Mouse (Mus musculus) embryonic facial prominence, embryonic 15.5 days (tissue): ENCODE data around the gene Plxdc2. TPM values are rescaled to one million over a fixed set of nuclear protein-coding genes. Genes with fewer than 3 reads are reported as not detected.
A peak's percentile ranks its signal among the peaks of the same experiment; 100 is the strongest.

Source experiments
- ATAC-seq: fragments of 200-750 bp; cut with Nextera tagmentation; 2 replicates; pipeline ENCODE4 v1.8.0; 2017; ENCODE audit warnings: low read depth, moderate TSS enrichment; ENCODE audit not compliant: insufficient number of reproducible peaks, low FRiP score, low TSS enrichment
- H3K27ac ChIP-seq: fragments of 300-500 bp; sonication (generic); replicated peaks from 2 replicates; pipeline ENCODE4 v1.5.1; 2015; ENCODE audit warnings: mild to moderate bottlenecking, inconsistent platforms
- H3K27me3 ChIP-seq: fragments of 300-500 bp; sonication (generic); 2 replicates; pipeline ENCODE4 v1.6.1; 2015; ENCODE audit warnings: inconsistent platforms
- H3K36me3 ChIP-seq: fragments of 300-500 bp; sonication (generic); 2 replicates; pipeline ENCODE4 v1.6.1; 2015; ENCODE audit warnings: mild to moderate bottlenecking, inconsistent platforms
- H3K4me1 ChIP-seq: fragments of 300-500 bp; sonication (generic); 2 replicates; pipeline ENCODE4 v1.6.1; 2015; ENCODE audit warnings: inconsistent platforms
- H3K4me2 ChIP-seq: fragments of 300-500 bp; sonication (generic); replicated peaks from 2 replicates; pipeline ENCODE4 v1.6.1; 2015; ENCODE audit warnings: mild to moderate bottlenecking, inconsistent platforms
- H3K4me3 ChIP-seq: fragments of 300-500 bp; sonication (generic); replicated peaks from 2 replicates; pipeline ENCODE4 v1.5.1; 2015; ENCODE audit warnings: mild to moderate bottlenecking, inconsistent platforms
- H3K9ac ChIP-seq: fragments of 300-500 bp; sonication (generic); 2 replicates; pipeline ENCODE4 v1.6.1; 2015; ENCODE audit warnings: inconsistent platforms
- H3K9me3 ChIP-seq: fragments of 300-500 bp; sonication (generic); replicated peaks from 2 replicates; pipeline ENCODE4 v1.6.1; 2016; ENCODE audit warnings: inconsistent platforms
- WGBS: fragments of 180-500 bp; shearing (Covaris S2); methylation state at CpG from one replicate; pipeline ENCODE4 v1.1.7; 2015; 5-methylcytosine and 5-hydroxymethylcytosine counted together
- polyA plus RNA-seq: library from polyadenylated mRNA; unstranded; fragments of >200 nt; fragmentation: Nextera tagmentation; extraction: Ambion mirVana; gene quantifications from 2 replicates; pipeline ENCODE4 v1.2.1, GENCODE M21; 2015

Plxdc2 gene
- polyA plus RNA-seq, 1 experiment from 2014 or later: 46.3 TPM

DNA sequence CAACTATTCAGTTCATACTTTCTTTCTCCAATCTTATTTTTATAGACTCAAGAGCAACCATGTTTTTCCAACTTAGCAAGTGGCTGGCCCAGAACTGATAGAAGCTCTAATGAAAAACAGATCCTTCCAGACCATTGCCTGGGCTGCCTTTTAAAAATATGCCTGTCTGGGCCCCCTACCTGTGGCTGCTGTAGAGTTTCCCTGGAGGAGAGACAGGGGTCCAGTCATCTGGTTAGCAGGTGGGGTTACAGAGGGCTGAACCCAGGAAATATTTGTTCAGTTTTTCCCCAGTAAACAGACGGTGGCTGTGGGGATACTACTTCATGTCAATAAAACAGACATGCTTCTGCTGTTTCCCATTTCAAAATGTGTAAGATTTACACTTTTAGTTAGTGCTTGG is 222.0 kb downstream of the Plxdc2 start:
- no peak overlapping the region for H3K4me3 ChIP-seq
- no peak overlapping the region for H3K27ac ChIP-seq
- no peaks in the 10 kb centered on the region for H3K27me3 ChIP-seq
- H3K4me2 ChIP-seq: no peak overlapping the region
- no peaks in the 10 kb centered on the region for H3K9me3 ChIP-seq
- H3K9ac ChIP-seq: no peak overlapping the region
- H3K4me1 ChIP-seq: no peaks in the 10 kb centered on the region; the same call in 1 of the 2 replicates
- WGBS: 19% methylated on average over 1 of the region's 1 CpGs
- no peaks in the 10 kb centered on the region for H3K36me3 ChIP-seq
- no peak for ATAC-seq

- no peak for ATAC-seq
- H3K27me3 ChIP-seq: no peaks in the 10 kb centered on the region
- no peaks in the 10 kb centered on the region for H3K9me3 ChIP-seq
- H3K4me3 ChIP-seq: no peak overlapping the region
- H3K36me3 ChIP-seq: no peaks in the 10 kb centered on the region
- no peaks in the 10 kb centered on the region for H3K4me1 ChIP-seq
- H3K9ac ChIP-seq: no peak overlapping the region
- no peak overlapping the region for H3K4me2 ChIP-seq
- H3K27ac ChIP-seq: no peak overlapping the region
Observed at GRCm38 (mm10) chr2:16588546-16588945, 232.4 kb downstream of the Plxdc2 start.

DNA sequence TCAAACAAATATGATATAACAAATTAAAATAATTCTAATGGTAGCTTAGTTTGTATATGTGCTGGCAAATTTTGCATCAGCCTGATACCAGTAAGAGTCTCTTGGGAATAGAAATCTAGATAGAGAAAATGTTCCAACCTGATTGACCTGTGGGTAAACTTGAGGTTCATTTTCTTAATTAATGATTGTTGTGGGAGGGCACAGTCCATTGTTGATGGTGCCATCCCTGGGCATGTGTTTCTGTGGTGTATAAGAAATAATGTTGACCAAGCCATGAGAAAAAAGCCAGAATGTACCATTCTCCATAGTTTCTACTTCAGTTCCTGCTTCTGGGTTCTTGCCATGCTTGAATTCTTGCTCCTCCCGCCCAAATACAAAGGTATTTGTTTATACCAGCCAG is 239.3 kb downstream of the Plxdc2 start:
- no peaks in the 10 kb centered on the region for H3K36me3 ChIP-seq
- no peak overlapping the region for H3K4me2 ChIP-seq
- H3K27ac ChIP-seq: no peak overlapping the region
- 84% methylated on average over 1 of the region's 1 CpGs for WGBS
- no peaks in the 10 kb centered on the region for H3K9me3 ChIP-seq
- ATAC-seq: no peak
- no peaks in the 10 kb centered on the region for H3K27me3 ChIP-seq
- H3K4me3 ChIP-seq: no peak overlapping the region
- no peak overlapping the region for H3K9ac ChIP-seq
- H3K4me1 ChIP-seq: no peaks in the 10 kb centered on the region

DNA sequence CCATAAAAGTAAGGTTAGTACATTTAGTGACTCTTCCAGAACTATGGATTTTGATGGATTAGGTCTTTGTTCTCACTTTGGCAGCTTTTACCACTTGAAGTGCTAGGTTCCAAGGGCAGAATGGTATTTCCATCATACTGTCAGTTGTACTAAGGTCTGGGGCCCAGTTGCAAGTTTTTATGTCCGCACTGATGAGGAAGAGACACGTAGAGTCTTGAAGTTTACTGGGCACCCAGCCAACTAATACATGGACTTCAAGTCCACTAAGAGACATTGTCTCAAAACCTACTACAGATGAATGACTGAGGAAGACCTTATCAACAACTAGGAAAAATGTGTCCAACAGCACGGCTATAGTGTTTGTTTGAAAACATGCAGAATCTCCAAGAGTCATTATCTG is 242.1 kb downstream of the Plxdc2 start:
- Histone ChIP-seq H3K27ac (no peak overlapping the region), H3K27me3 (no peaks in the 10 kb centered on the region), H3K9ac (no peak overlapping the region), H3K36me3 (no peaks in the 10 kb centered on the region), H3K4me3 (no peak overlapping the region), H3K4me1 (no peaks in the 10 kb centered on the region), H3K4me2 (no peak overlapping the region), H3K9me3 (no peaks in the 10 kb centered on the region)
- WGBS: 78% methylated on average over 3 of the region's 3 CpGs
- no peak for ATAC-seq

- Histone ChIP-seq H3K4me3 (no peak overlapping the region), H3K9ac (no peak overlapping the region), H3K27ac (no peak overlapping the region), H3K4me2 (no peak overlapping the region), H3K9me3 (no peaks in the 10 kb centered on the region), H3K4me1 (peaks cover 7% of the 10 kb centered on the region; the same call in 1 of the 2 replicates), H3K36me3 (no peaks in the 10 kb centered on the region), H3K27me3 (no peaks in the 10 kb centered on the region)
- 48% methylated on average over 3 of the region's 3 CpGs for WGBS
- ATAC-seq: no peak
Observed at GRCm38 (mm10) chr2:16604291-16604690, 248.2 kb downstream of the Plxdc2 start.

DNA sequence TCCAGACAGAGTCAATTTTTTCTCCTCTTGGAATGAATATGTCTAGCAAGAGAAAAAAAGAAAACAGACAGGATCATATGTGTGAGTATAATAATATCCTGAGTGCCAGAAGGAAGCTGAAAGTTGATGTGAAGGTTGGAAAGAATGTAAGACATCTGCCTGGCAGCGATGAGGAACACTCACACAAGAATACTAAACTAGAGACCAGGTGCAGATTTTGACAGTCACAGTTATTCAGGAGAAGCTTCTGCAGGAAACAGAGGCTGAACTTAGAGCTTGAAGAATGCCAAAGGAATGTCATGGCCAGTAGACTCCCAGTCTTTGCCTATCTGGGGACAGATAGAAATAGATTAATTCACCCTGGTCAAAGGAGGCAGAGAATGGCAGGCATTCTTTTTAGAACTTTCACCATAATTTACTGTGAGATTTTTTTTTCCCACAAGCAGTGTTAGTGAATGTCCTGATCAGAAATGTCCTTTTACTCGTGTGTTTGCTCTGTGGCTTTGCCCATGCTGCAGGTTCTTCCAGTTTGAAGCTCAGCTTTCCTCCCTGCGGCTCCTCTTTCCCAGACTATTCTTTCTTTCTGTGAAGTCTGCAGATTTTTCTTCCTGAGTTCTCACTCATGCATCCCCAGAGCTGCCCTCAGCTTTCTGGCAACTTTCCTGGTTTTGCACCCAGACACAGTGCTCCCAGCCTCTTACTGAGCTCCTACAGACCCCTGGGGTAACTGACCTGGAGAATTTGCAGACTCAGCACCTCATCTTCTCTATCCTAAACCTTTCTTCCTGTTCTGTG is 251.9 kb downstream of the Plxdc2 start:
- Histone ChIP-seq H3K9me3 (no peaks in the 10 kb centered on the region), H3K4me2 (no peak overlapping the region), H3K4me3 (no peak overlapping the region), H3K4me1 (peaks cover 7% of the 10 kb centered on the region; the same call in 1 of the 2 replicates), H3K27me3 (no peaks in the 10 kb centered on the region), H3K27ac (peak overlapping the region; percentile 39; the same call in 1 of the 2 replicates), H3K36me3 (no peaks in the 10 kb centered on the region), H3K9ac (no peak overlapping the region)
- WGBS: 24% methylated on average over 3 of the region's 3 CpGs
- no peak for ATAC-seq

DNA sequence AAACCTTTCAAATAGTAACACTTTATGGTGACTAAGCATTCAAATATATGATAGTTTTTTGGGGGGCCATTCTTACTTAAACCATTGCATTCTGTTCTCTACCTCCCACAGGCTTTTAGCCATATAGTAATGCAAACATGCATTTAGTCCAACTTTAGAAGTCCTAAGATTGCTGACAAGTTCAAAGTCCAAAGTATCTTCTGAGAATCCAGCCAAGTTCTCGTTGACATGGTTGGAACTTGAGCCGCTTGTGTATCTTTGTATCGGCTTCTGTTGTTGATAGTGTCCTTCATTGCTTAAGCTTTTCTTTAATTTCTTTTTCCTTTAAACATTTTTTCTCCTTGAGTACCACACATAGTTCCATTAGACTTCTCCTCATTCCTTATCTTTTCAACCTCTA is 286.0 kb downstream of the Plxdc2 start:
- Histone ChIP-seq H3K27me3 (no peaks in the 10 kb centered on the region), H3K4me2 (no peak overlapping the region), H3K9ac (no peak overlapping the region), H3K9me3 (no peaks in the 10 kb centered on the region), H3K27ac (no peak overlapping the region), H3K36me3 (no peaks in the 10 kb centered on the region), H3K4me1 (no peaks in the 10 kb centered on the region), H3K4me3 (no peak overlapping the region)
- WGBS: 89% methylated on average over 3 of the region's 3 CpGs
- no peak for ATAC-seq

- ATAC-seq: no peak
- no peak overlapping the region for H3K27ac ChIP-seq
- H3K4me2 ChIP-seq: no peak overlapping the region
- H3K27me3 ChIP-seq: no peaks in the 10 kb centered on the region
- H3K9me3 ChIP-seq: no peaks in the 10 kb centered on the region
- no peaks in the 10 kb centered on the region for H3K36me3 ChIP-seq
- no peak overlapping the region for H3K9ac ChIP-seq
- no peak overlapping the region for H3K4me3 ChIP-seq
- WGBS: 76% methylated on average over 2 of the region's 2 CpGs
- H3K4me1 ChIP-seq: no peaks in the 10 kb centered on the region
Observed at GRCm38 (mm10) chr2:16651713-16652112, 295.6 kb downstream of the Plxdc2 start.

GRCm38 (mm10) chr2:16664516-16664915 is 308.4 kb downstream of the Plxdc2 start:
- H3K4me3 ChIP-seq: no peak overlapping the region
- WGBS: 36% methylated on average over 1 of the region's 1 CpGs
- H3K27me3 ChIP-seq: no peaks in the 10 kb centered on the region
- no peaks in the 10 kb centered on the region for H3K4me1 ChIP-seq
- no peak overlapping the region for H3K27ac ChIP-seq
- H3K9ac ChIP-seq: no peak overlapping the region
- H3K36me3 ChIP-seq: no peaks in the 10 kb centered on the region
- no peak overlapping the region for H3K4me2 ChIP-seq
- H3K9me3 ChIP-seq: no peaks in the 10 kb centered on the region
- no peak for ATAC-seq

DNA sequence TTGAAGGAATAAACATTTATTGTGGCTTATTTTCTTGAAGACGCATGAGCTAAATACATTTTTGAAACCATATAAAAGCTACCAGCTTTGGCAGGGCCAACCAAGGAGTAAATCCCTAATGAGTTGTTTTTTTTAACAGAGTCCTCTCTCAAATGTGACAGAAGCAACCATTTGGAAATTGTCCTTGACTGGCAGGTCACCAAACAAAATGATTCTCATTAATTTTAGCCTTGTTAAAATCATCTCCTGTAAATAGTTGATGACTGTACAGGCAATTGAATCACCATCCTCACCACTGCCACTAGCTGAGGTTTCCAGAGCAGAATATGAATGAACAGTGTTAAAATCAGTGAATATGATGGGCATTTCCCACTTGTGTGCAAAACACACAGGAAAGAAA is 312.3 kb downstream of the Plxdc2 start:
- H3K27ac ChIP-seq: no peak overlapping the region
- H3K9me3 ChIP-seq: no peaks in the 10 kb centered on the region
- H3K4me1 ChIP-seq: no peaks in the 10 kb centered on the region
- no peaks in the 10 kb centered on the region for H3K27me3 ChIP-seq
- no peaks in the 10 kb centered on the region for H3K36me3 ChIP-seq
- no peak overlapping the region for H3K4me3 ChIP-seq
- 88% methylated on average over 1 of the region's 1 CpGs for WGBS
- ATAC-seq: no peak
- no peak overlapping the region for H3K9ac ChIP-seq
- no peak overlapping the region for H3K4me2 ChIP-seq

DNA sequence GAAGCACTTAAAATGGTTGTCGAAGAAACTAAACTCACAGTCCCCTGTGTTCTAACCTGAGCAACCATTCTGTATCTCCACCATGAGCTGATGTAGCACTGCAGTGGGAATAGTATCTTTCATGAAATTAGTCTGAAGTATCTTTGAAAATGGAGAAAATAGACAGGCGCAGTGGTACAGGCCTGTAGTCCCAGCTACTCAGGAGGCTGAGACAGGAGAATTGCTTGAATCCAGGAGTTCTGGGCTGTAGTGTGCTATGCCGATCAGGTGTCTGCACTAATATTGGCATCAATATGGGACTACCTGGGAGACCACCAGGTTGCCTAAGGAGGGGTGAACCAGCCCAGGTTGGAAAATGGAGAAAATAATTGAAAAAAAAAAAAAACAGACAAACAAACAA is 326.8 kb downstream of the Plxdc2 start:
- Histone ChIP-seq H3K9me3 (no peaks in the 10 kb centered on the region), H3K4me2 (no peak overlapping the region), H3K4me3 (no peak overlapping the region), H3K27me3 (no peaks in the 10 kb centered on the region), H3K36me3 (no peaks in the 10 kb centered on the region), H3K9ac (no peak overlapping the region), H3K27ac (no peak overlapping the region), H3K4me1 (no peaks in the 10 kb centered on the region)
- 94% methylated on average over 3 of the region's 3 CpGs for WGBS
- no peak for ATAC-seq

GRCm38 (mm10) chr2:16683739-16684138 is 327.6 kb downstream of the Plxdc2 start:
- Histone ChIP-seq H3K9ac (no peak overlapping the region), H3K36me3 (no peaks in the 10 kb centered on the region), H3K27me3 (no peaks in the 10 kb centered on the region), H3K4me2 (no peak overlapping the region), H3K27ac (no peak overlapping the region), H3K4me1 (no peaks in the 10 kb centered on the region), H3K4me3 (no peak overlapping the region), H3K9me3 (no peaks in the 10 kb centered on the region)
- ATAC-seq: no peak
- 38% methylated on average over 3 of the region's 3 CpGs for WGBS
